Mouse (Mus musculus) monocyte, adult 5-6 weeks (primary cell): ENCODE results near the gene Olfr172. TPM values are rescaled to one million over a fixed set of nuclear protein-coding genes. Genes with fewer than 3 reads are reported as not detected.

Experiments
- ATAC-seq: fragments of 153-309, 156-312 bp; replicated peaks from 2 replicates; pipeline ENCODE4 v1.8.0; 2017; ENCODE audit warnings: mild to moderate bottlenecking; ENCODE audit not compliant: low TSS enrichment, insufficient number of reproducible peaks, severe bottlenecking, poor library complexity, low FRiP score
- total RNA-seq: library from RNA; stranded (forward); fragments of 200-1000, 200-491, 200-594 nt; gene quantifications from 3 replicates; pipeline ENCODE4 v1.2.3, GENCODE M21; 2017

Gene Olfr172
- total RNA-seq: not detected in 3 replicates

DNA sequence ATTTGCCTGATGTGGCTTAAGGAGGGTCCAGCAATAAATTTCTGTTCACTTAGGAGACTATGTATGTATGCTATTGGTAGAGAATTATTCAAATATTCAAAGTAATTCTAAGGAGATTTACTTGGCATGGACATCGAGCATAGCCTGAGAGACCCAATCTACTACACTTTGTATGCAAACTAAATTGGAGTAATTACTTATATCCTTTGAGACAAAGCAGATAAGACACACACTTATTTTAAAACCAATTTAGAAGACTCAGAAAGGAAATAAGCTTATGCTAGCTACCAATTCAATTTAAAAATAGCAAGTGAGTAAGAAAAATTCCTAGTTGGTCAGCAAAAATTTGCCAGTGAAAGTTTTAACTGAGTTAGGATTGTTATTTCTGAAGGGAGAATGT lies at the start of gene Olfr172:
Gene Olfr172 (minus strand): TSS at position 101 of the 400 bp plus-strand sequence.
- no peak for ATAC-seq

GRCm38 (mm10) chr16:58800168-58800567 lies 37.2 kb upstream of the Olfr172 start, which contains the start of gene Olfr173:
Gene Olfr173, minus strand, starts transcription at chr16:58800268.
- ATAC-seq: no peak

DNA sequence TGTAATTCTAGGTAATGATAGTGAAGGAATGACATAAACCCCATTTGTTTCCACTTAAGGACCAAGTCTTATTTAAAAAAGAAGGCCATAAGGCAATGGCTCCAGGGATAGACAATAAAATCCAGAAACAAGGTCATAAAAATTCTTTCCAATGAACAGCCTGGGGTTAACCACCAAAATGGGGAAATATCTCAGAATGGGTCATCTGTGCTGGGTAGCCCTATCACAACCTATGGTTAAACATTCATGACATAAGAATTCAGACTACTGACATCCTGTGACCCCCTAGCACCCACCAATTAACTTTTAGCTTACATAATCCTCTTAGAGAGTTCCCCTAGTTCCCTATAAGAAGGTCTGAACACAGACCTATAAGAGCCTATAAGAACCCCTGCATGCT lies 6.8 kb downstream of the Olfr172 start:
- no peak for ATAC-seq

DNA sequence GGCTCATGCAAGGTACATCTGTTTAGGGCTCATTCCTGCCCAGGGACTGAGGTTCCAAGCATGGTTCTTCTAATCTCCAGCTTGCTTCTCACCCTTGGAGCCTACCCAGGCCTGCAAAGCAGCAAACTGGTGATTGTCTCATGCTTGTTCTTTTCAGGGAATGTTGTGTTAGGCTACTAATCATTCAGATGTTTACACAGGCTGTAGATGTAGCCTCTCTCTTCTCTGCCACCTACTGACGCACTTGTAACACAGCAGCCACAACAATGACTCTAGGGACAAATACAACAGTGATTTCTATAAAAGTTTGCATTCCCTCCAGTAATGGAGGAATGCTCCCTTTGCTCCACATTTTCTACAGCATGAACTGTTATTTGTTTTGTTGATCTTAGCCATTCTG lies 11.7 kb downstream of the Olfr172 start:
- no peak for ATAC-seq

- no peak for ATAC-seq
Observed at GRCm38 (mm10) chr16:58746715-58747114, 16.3 kb downstream of the Olfr172 start.

DNA sequence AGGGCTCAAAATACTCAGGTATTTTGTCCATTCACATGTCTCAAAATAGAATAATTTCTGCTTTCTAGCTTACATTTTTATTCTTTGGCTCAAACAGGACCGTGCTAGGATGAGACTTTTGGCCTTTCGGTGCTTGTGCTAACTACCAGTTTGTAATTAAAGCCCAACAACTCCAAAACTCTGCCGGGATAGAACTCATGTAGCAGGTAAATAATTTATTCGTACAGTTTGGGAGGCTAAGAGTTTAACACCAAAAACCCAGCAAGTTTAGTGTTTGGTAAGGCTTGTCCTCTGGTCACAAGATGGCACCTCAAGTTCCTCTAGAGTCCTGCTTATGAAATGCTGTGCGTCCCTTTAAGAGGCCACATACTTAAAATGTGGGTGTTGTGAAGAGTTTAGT lies 22.2 kb downstream of the Olfr172 start:
- ATAC-seq: no peak

- no peak for ATAC-seq
Observed at GRCm38 (mm10) chr16:58738800-58739199, 24.2 kb downstream of the Olfr172 start.

GRCm38 (mm10) chr16:58738205-58738604 lies 24.8 kb downstream of the Olfr172 start:
- no peak for ATAC-seq

GRCm38 (mm10) chr16:58728176-58728671 lies 34.8 kb downstream of the Olfr172 start:
- ATAC-seq: no peak

- peak; percentile 99 for ATAC-seq
Observed at GRCm38 (mm10) chr16:58727477-58728131, 35.4 kb downstream of the Olfr172 start, which contains the start of gene Cldnd1. Gene Cldnd1, plus strand, starts transcription at chr16:58727910.

DNA sequence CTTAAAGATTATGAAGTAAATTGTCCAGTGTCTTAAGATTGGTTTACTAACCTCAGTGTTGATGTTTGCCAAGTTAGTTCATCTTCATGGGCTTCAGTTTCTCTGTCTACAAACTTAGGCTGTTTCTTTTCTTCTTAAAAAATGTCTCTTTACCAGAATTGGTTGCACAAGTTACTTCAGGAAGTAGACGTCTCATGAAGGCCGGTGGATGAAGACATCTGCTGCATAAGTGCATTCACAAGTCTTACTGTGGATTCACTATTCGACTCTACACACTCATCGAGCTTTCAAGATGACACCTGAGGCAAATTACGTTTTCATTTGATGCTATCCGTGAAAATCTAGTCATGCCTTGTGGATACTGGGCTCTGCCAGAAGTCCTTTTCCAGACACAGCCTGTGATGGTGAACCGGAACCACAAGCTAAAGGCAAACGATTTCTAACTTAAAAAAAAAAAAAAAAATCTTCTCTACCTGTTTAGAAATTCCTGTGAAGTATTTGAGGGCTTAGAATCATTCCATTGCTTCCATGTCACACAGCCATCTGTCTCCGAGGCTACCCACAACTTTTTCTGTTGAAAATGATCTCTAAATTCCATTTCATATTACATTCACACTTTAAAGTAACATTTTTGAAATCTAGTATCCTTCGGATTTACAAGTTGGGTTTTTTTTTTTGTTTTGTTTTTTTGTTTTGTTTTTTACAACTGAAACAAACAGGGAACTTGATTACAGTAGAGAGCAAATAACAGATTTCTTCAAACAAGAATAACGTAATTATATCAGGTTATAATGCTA lies 36.1 kb downstream of the Olfr172 start:
- ATAC-seq: no peak

GRCm38 (mm10) chr16:58722292-58722691 lies 40.7 kb downstream of the Olfr172 start:
- ATAC-seq: 0 out of 2 replicates have a peak, but pooled peaks have one; percentile 33

GRCm38 (mm10) chr16:58718666-58719120 lies 44.3 kb downstream of the Olfr172 start, which contains the start of gene Gpr15:
Gene Gpr15, minus strand, starts transcription at chr16:58719070.
- ATAC-seq: no peak

GRCm38 (mm10) chr16:58715018-58715417 lies 48.0 kb downstream of the Olfr172 start:
- ATAC-seq: no peak

GRCm38 (mm10) chr16:58713128-58713527 lies 49.8 kb downstream of the Olfr172 start:
- no peak for ATAC-seq

GRCm38 (mm10) chr16:58712221-58712620 lies 50.8 kb downstream of the Olfr172 start:
- peak; percentile 66; the same call in 1 of the 2 replicates for ATAC-seq
